In genomic region chrX:153636247-153636646, GRCm38 (mm10) we compare ENCODE assay signal across 9 mouse cellular contexts. TPM values are rescaled to one million over a fixed set of nuclear protein-coding genes. Genes with fewer than 3 reads are reported as not detected.
DNase-seq lines count a peak whose midpoint lies in the region; ATAC-seq and TF ChIP-seq lines count a peak whose summit lies in the region.
"Had no signal": no experiment of that assay in that cellular context is flagged by ENCODE, and none has a peak within 500 bp of the region (broad histone marks: within the 10 kb centered on the region; RNA-seq: fewer than 3 reads in every experiment).

No protein-coding gene starts in this region.

- no peak for TF ChIP-seq CTCF in kidney, adult 2 months (conservative IDR thresholded peaks at IDR 0.05; ENCODE audit: insufficient read depth, insufficient read length, low read depth, low read length)
- peak; percentile 69 for TF ChIP-seq CTCF in stomach, postnatal 0 days (IDR thresholded peaks at IDR 0.05; ENCODE audit: low read depth)

- TF ChIP-seq POLR2A in kidney, adult 2 months (IDR thresholded peaks at IDR 0.05; ENCODE audit: low read depth, low read length): no peak

- 0% methylated on average over 1 of the region's 1 CpGs for WGBS in kidney, adult 2 months
- WGBS in stomach, postnatal 0 days: 0% methylated on average over 1 of the region's 1 CpGs

- no peaks in the 10 kb centered on the region for H3K4me1 ChIP-seq in kidney, adult 2 months (ENCODE audit: control insufficient read depth, insufficient read depth, low read length)
- H3K4me1 ChIP-seq in stomach, postnatal 0 days (replicated peaks; ENCODE audit: control insufficient read depth, insufficient read depth): no peaks in the 10 kb centered on the region
- H3K4me1 ChIP-seq: embryonic facial prominence, embryonic 12.5 days had no signal

- no peaks in the 10 kb centered on the region for H3K36me3 ChIP-seq in kidney, adult 2 months (ENCODE audit: control insufficient read depth, insufficient read depth, low read length)
- H3K36me3 ChIP-seq in stomach, postnatal 0 days (ENCODE audit: control insufficient read depth, insufficient read depth, low read length): no peaks in the 10 kb centered on the region
- H3K36me3 ChIP-seq: embryonic facial prominence, embryonic 12.5 days had no signal

- TF ChIP-seq EP300 in stomach, postnatal 0 days (optimal IDR thresholded peaks at IDR 0.05): no peak

- no peak overlapping the region for H3K9ac ChIP-seq in stomach, postnatal 0 days (ENCODE audit: low read length)
- H3K9ac ChIP-seq: embryonic facial prominence, embryonic 12.5 days had no signal

- no peak overlapping the region for H3K27ac ChIP-seq in kidney, adult 2 months (ENCODE audit: insufficient read depth, low read depth, low read length)
- H3K27ac ChIP-seq in stomach, postnatal 0 days (replicated peaks): no peak overlapping the region
- H3K27ac ChIP-seq: embryonic facial prominence, embryonic 12.5 days had no signal

- H3K27me3 ChIP-seq in kidney, adult 2 months (replicated peaks; ENCODE audit: control insufficient read depth, insufficient read depth, low read length): no peaks in the 10 kb centered on the region
- no peaks in the 10 kb centered on the region for H3K27me3 ChIP-seq in stomach, postnatal 0 days (ENCODE audit: control insufficient read depth, insufficient read depth, low read length)
- H3K27me3 ChIP-seq: embryonic facial prominence, embryonic 12.5 days had no signal

- no peak overlapping the region for H3K4me3 ChIP-seq in kidney, adult 2 months (ENCODE audit: insufficient read depth, low read depth, low read length)
- H3K4me3 ChIP-seq in stomach, postnatal 0 days (ENCODE audit: low read depth, low read length): no peak overlapping the region
- H3K4me3 ChIP-seq: embryonic facial prominence, embryonic 12.5 days had no signal

- H3K9me3 ChIP-seq in stomach, postnatal 0 days (ENCODE audit: control insufficient read depth, low read length): no peaks in the 10 kb centered on the region
- H3K9me3 ChIP-seq: embryonic facial prominence, embryonic 12.5 days had no signal

- ATAC-seq in stomach, postnatal 0 days (ENCODE audit: low FRiP score, low TSS enrichment): no peak

- no peak overlapping the region for H3K4me2 ChIP-seq in stomach, postnatal 0 days (replicated peaks; ENCODE audit: low read depth)
- H3K4me2 ChIP-seq: embryonic facial prominence, embryonic 12.5 days had no signal

- DNase-seq in kidney, adult 2 months: peak; percentile 44
- no peak for DNase-seq in kidney, adult 11 months
- DNase-seq in 3T3-L1 (ENCODE audit: low read depth, low spot score) (peak; percentile 58), 416B (ENCODE audit: low read depth) (peak; percentile 36)
- peak; percentile 5 for DNase-seq in embryo, embryonic 9.5 days (ENCODE audit: extremely low spot score)
- DNase-seq in stomach, postnatal 0 days (ENCODE audit: low spot score): no peak
- no peak for DNase-seq in spleen, postnatal 4 days (ENCODE audit: low spot score in 2 of 2)
- DNase-seq in heart, adult 11 months: no peak

RNA-seq across cellular contexts. Expression of gene Kctd12b, which starts 59.9 kb away (rescaled TPM):
- 3.4 and 5.0 TPM in 2 replicates for polyA plus RNA-seq in kidney, adult 2 months (2012; rRNA removed)
- 2.5 and 2.6 TPM in 2 replicates for polyA plus RNA-seq in stomach, postnatal 0 days (2015; fragmentation: Nextera tagmentation; extraction: Ambion mirVana)

Comparison
In these comparisons a context has a peak if more than half of its experiments do, and no peak if none do; other contexts are left out.
1. DNase-seq: peak in kidney, adult 2 months (single experiment), 3T3-L1 (single experiment), 416B (single experiment) and embryo, embryonic 9.5 days (single experiment); none in kidney, adult 11 months (single experiment), stomach, postnatal 0 days (single experiment), spleen, postnatal 4 days (0 of 2) and heart, adult 11 months (single experiment).